Mouse (Mus musculus) neural tube, embryonic 14.5 days (tissue): ENCODE measurements around the gene Il1a. TPM values are rescaled to one million over a fixed set of nuclear protein-coding genes. Genes with fewer than 3 reads are reported as not detected.

Experiments used
- ATAC-seq: fragments of 200-750 bp; cut with Nextera tagmentation; 2 replicates; pipeline ENCODE4 v1.8.0; 2017; ENCODE audit warnings: low read depth, mild to moderate bottlenecking, moderate TSS enrichment, moderate library complexity
- H3K27ac ChIP-seq: fragments of 300-500 bp; sonication (generic); 2 replicates; pipeline ENCODE4 v1.5.1; 2014; ENCODE audit warnings: low read depth, mild to moderate bottlenecking, control low read depth, low read length, moderate library complexity, mixed read lengths
- H3K27me3 ChIP-seq: fragments of 300-500 bp; sonication (generic); 2 replicates; pipeline ENCODE4 v1.6.1; 2014; ENCODE audit warnings: low read length; ENCODE audit not compliant: control insufficient read depth, insufficient read depth
- H3K36me3 ChIP-seq: fragments of 300-500 bp; sonication (generic); 2 replicates; pipeline ENCODE4 v1.6.1; 2014; ENCODE audit warnings: low read length, mixed read lengths; ENCODE audit not compliant: control insufficient read depth, insufficient read depth
- H3K4me1 ChIP-seq: fragments of 300-500 bp; sonication (generic); 2 replicates; pipeline ENCODE4 v1.6.1; 2014; ENCODE audit warnings: low read length; ENCODE audit not compliant: control insufficient read depth, insufficient read depth
- H3K4me2 ChIP-seq: fragments of 300-500 bp; sonication (generic); 2 replicates; pipeline ENCODE4 v1.6.1; 2014; ENCODE audit warnings: mild to moderate bottlenecking, low read depth, low read length, control low read depth
- H3K4me3 ChIP-seq: fragments of 300-500 bp; sonication (generic); 2 replicates; pipeline ENCODE4 v1.5.1; 2014; ENCODE audit warnings: low read depth, low read length, control low read depth, mixed read lengths
- H3K9ac ChIP-seq: fragments of 300-500 bp; sonication (generic); replicated peaks from 2 replicates; pipeline ENCODE4 v1.6.1; 2014; ENCODE audit warnings: low read depth, mild to moderate bottlenecking, control low read depth, low read length, mixed read lengths
- H3K9me3 ChIP-seq: fragments of 300-500 bp; sonication (generic); 2 replicates; pipeline ENCODE4 v1.6.1; 2016; ENCODE audit warnings: low read length; ENCODE audit not compliant: control insufficient read depth
- WGBS: fragments of 180-500 bp; shearing (Covaris S2); extraction: QIAGEN DNeasy Blood & Tissue Kit; methylation state at CpG from one replicate; pipeline ENCODE4 v1.1.7; 2014; 5-methylcytosine and 5-hydroxymethylcytosine counted together
- polyA plus RNA-seq: library from polyadenylated mRNA; unstranded; fragments of >200 nt; fragmentation: Nextera tagmentation; extraction: Ambion mirVana; gene quantifications from 2 replicates; pipeline ENCODE4 v1.2.1, GENCODE M21; 2014

Il1a gene
- 0.46 and 0.75 TPM in 2 replicates for polyA plus RNA-seq

DNA sequence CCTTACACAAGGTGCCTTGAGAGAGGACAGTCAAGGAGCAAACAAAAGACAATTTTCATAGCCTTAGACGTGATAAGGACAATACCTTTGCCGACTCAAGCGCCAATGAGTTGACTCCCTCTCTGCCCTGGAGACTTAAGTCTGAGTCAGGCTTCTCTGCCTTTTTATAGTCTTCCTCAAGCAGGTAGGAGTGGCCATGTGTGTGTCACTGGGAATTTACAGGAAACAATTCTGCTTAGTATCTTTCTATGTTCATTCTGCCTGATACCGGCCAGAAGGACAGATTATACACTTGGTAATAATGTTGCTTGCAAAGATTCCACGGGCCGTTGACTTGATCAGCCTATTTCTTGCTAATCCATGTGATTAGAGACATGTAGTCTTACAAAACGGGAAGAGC, at the start of gene Il1a:
Gene Il1a (minus strand): TSS at position 137 of the 400 bp plus-strand sequence.
- no peaks in the 10 kb centered on the region for H3K27me3 ChIP-seq
- no peaks in the 10 kb centered on the region for H3K4me1 ChIP-seq
- 84% methylated on average over 7 of the region's 7 CpGs for WGBS
- no peak within 1 kb of the TSS for H3K4me3 ChIP-seq
- no peaks in the 10 kb centered on the region for H3K9me3 ChIP-seq
- H3K27ac ChIP-seq, result no peak within 1 kb of the TSS
- ATAC-seq, result no peak
- H3K36me3 ChIP-seq, result no peaks in the 10 kb centered on the region
- no peak within 1 kb of the TSS for H3K4me2 ChIP-seq
- no peak within 1 kb of the TSS for H3K9ac ChIP-seq

- Histone ChIP-seq H3K4me1 (no peaks in the 10 kb centered on the region), H3K4me2 (no peak overlapping the region), H3K9me3 (no peaks in the 10 kb centered on the region), H3K27me3 (no peaks in the 10 kb centered on the region), H3K9ac (no peak overlapping the region), H3K4me3 (no peak overlapping the region), H3K27ac (no peak overlapping the region), H3K36me3 (no peaks in the 10 kb centered on the region)
- WGBS, result 78% methylated on average over 6 of the region's 6 CpGs
- no peak for ATAC-seq
Observed at GRCm38 (mm10) chr2:129338138-129338621, 28.4 kb upstream of the Il1a start.

GRCm38 (mm10) chr2:129333471-129333870, 23.7 kb upstream of the Il1a start:
- H3K9me3 ChIP-seq, result no peaks in the 10 kb centered on the region
- 56% methylated on average over 4 of the region's 4 CpGs for WGBS
- H3K27me3 ChIP-seq, result no peaks in the 10 kb centered on the region
- H3K4me1 ChIP-seq, result no peaks in the 10 kb centered on the region
- H3K4me3 ChIP-seq, result no peak overlapping the region
- H3K4me2 ChIP-seq, result no peak overlapping the region
- H3K9ac ChIP-seq, result no peak overlapping the region
- H3K36me3 ChIP-seq, result no peaks in the 10 kb centered on the region
- no peak overlapping the region for H3K27ac ChIP-seq
- ATAC-seq, result no peak

- Histone ChIP-seq H3K4me1 (no peaks in the 10 kb centered on the region), H3K4me2 (no peak overlapping the region), H3K27ac (no peak overlapping the region), H3K9me3 (no peaks in the 10 kb centered on the region), H3K4me3 (no peak overlapping the region), H3K36me3 (no peaks in the 10 kb centered on the region), H3K27me3 (no peaks in the 10 kb centered on the region), H3K9ac (no peak overlapping the region)
- WGBS, result 90% methylated on average over 13 of the region's 13 CpGs
- ATAC-seq, result no peak
Observed at GRCm38 (mm10) chr2:129330540-129330939, 20.8 kb upstream of the Il1a start.

- no peaks in the 10 kb centered on the region for H3K4me1 ChIP-seq
- H3K27me3 ChIP-seq, result no peaks in the 10 kb centered on the region
- H3K9me3 ChIP-seq, result no peaks in the 10 kb centered on the region
- H3K4me3 ChIP-seq, result no peak overlapping the region
- no peak overlapping the region for H3K4me2 ChIP-seq
- no peak overlapping the region for H3K27ac ChIP-seq
- ATAC-seq, result no peak
- H3K36me3 ChIP-seq, result no peaks in the 10 kb centered on the region
- no peak overlapping the region for H3K9ac ChIP-seq
- WGBS, result 68% methylated on average over 7 of the region's 7 CpGs
Observed at GRCm38 (mm10) chr2:129330024-129330423, 20.3 kb upstream of the Il1a start.

DNA sequence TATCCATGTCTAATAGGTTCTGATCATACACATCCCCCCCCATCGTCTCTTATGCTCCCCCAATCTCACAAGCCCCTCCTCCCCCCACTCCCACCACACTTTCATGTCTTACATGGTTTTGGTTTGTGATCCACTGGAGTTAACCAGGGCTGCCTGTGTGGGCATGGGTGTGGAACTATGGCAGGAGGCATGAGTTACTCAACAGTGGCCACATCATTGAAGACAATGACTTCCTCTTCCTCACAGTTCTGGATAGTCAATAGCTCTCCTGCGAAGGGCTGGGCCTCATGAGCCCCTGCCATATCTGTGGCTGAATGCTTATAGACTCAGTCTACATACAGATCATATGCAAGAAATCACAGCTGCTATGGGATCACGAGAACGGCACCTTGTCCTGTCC, 18.5 kb upstream of the Il1a start:
- ATAC-seq, result no peak

GRCm38 (mm10) chr2:129324216-129324615, 14.4 kb upstream of the Il1a start:
- 80% methylated on average over 3 of the region's 3 CpGs for WGBS
- Histone ChIP-seq H3K9me3 (no peaks in the 10 kb centered on the region), H3K9ac (no peak overlapping the region), H3K4me1 (no peaks in the 10 kb centered on the region), H3K4me2 (no peak overlapping the region), H3K36me3 (no peaks in the 10 kb centered on the region), H3K27me3 (no peaks in the 10 kb centered on the region), H3K4me3 (no peak overlapping the region), H3K27ac (no peak overlapping the region)
- ATAC-seq, result no peak

More for the DNA sequence above, 18.5 kb upstream of the Il1a start:
- Histone ChIP-seq H3K4me3 (no peak overlapping the region), H3K36me3 (no peaks in the 10 kb centered on the region), H3K9me3 (no peaks in the 10 kb centered on the region), H3K27me3 (no peaks in the 10 kb centered on the region), H3K4me2 (no peak overlapping the region), H3K9ac (no peak overlapping the region), H3K27ac (no peak overlapping the region), H3K4me1 (no peaks in the 10 kb centered on the region)
- WGBS, result 93% methylated on average over 4 of the region's 4 CpGs

- Histone ChIP-seq H3K36me3 (no peaks in the 10 kb centered on the region), H3K4me1 (no peaks in the 10 kb centered on the region), H3K4me3 (no peak overlapping the region), H3K9me3 (no peaks in the 10 kb centered on the region), H3K27me3 (no peaks in the 10 kb centered on the region), H3K27ac (no peak overlapping the region), H3K9ac (no peak overlapping the region), H3K4me2 (no peak overlapping the region)
- WGBS, result 67% methylated on average over 1 of the region's 1 CpGs
- no peak for ATAC-seq
Observed at GRCm38 (mm10) chr2:129322117-129322635, 12.4 kb upstream of the Il1a start.

- Histone ChIP-seq H3K4me2 (no peak overlapping the region), H3K9me3 (no peaks in the 10 kb centered on the region), H3K27me3 (no peaks in the 10 kb centered on the region), H3K36me3 (no peaks in the 10 kb centered on the region), H3K4me1 (no peaks in the 10 kb centered on the region), H3K27ac (no peak overlapping the region), H3K4me3 (no peak overlapping the region), H3K9ac (no peak overlapping the region)
- ATAC-seq, result no peak
- WGBS, result 86% methylated on average over 8 of the region's 8 CpGs
Observed at GRCm38 (mm10) chr2:129320033-129320605, 10.3 kb upstream of the Il1a start.
